Mouse (Mus musculus): ENCODE measurements around the gene Snx18. TPM values are rescaled to one million over a fixed set of nuclear protein-coding genes. Genes with fewer than 3 reads are reported as not detected.
A peak's percentile ranks its signal among the peaks of the same experiment; 100 is the strongest.

Snx18 gene
- polyA plus RNA-seq, 1 experiment from 2014 or later = 30.6 TPM

DNA sequence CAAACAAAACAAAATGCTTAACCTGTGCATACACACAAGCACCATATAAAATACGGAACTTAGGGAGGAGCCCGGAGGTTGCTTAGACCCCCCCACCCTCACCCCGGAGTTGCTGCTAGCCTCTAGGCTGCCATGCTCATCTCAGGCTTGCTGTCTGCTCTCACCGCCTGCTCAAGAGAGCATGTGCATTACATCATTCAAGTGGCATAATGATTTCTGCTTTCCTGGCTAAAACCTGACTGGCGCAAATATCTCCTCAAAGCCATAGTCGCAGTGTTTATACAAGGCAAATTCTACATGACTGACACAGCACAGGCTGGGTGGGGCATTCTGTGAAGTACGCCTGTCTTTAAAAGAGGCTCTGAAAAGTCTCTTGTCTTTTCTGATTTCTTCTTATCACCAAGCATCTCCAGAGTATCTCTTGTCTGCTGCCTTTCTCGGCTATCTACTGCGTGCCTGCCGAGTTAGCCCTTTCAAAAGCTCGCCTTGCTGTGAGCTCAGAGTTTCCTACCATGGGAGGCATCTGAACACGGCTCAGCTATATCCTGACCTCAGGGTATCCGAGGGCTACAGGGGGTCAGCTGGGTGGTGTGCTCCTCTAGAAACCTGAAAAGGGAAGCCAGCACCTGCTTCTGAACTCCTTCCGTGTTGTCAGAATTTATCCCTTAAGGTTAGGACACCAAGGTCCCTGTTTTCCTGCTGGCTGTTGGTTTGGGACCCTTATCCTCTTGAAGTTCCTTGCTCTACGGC is 16.5 kb upstream of the Snx18 start:
- H3K9ac ChIP-seq = no peak overlapping the region
- H3K27me3 ChIP-seq = no peaks in the 10 kb centered on the region
- no peak overlapping the region for H3K4me3 ChIP-seq
- WGBS = 87% methylated on average over 15 of the region's 15 CpGs
- H3K36me3 ChIP-seq = no peaks in the 10 kb centered on the region
- no peak overlapping the region for H3K4me2 ChIP-seq (replicated peaks)
- no peaks in the 10 kb centered on the region for H3K4me1 ChIP-seq
- no peak overlapping the region for H3K27ac ChIP-seq
- ATAC-seq (ENCODE audit: low FRiP score) = no peak
- H3K9me3 ChIP-seq (replicated peaks) = no peaks in the 10 kb centered on the region

DNA sequence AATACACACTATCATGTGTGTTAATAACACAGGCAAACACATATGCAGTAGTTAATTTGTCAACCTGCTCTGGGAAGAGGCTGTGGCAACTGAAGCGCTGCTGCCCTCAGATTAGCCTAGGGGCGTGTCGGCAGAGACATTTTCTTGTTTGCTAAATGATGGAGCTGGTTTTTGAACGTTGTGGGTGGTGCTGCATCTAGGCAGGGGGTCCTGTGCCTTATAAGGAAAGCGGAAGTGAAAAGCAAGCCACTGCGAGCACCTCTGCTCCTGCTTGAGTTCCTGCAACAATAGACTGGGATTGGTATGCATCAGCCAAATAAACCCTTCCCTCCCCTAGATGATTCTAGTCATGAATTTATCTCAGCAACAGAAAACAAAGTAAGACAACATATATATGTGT is 14.1 kb upstream of the Snx18 start:
- ATAC-seq (ENCODE audit: low FRiP score) = no peak
- no peak overlapping the region for H3K27ac ChIP-seq
- no peaks in the 10 kb centered on the region for H3K4me1 ChIP-seq
- H3K27me3 ChIP-seq = no peaks in the 10 kb centered on the region
- H3K9ac ChIP-seq = no peak overlapping the region
- H3K36me3 ChIP-seq = no peaks in the 10 kb centered on the region
- no peaks in the 10 kb centered on the region for H3K9me3 ChIP-seq (replicated peaks)
- no peak overlapping the region for H3K4me3 ChIP-seq
- H3K4me2 ChIP-seq (replicated peaks) = no peak overlapping the region
- WGBS = 55% methylated on average over 6 of the region's 6 CpGs

- Histone ChIP-seq H3K9me3 (replicated peaks) (no peaks in the 10 kb centered on the region), H3K4me1 (no peaks in the 10 kb centered on the region), H3K4me3 (no peak overlapping the region), H3K36me3 (no peaks in the 10 kb centered on the region), H3K27ac (no peak overlapping the region), H3K4me2 (replicated peaks) (no peak overlapping the region), H3K9ac (no peak overlapping the region), H3K27me3 (no peaks in the 10 kb centered on the region)
- no peak for ATAC-seq (ENCODE audit: low FRiP score)
- 79% methylated on average over 8 of the region's 8 CpGs for WGBS
These were observed 9.2 kb upstream of the Snx18 start for GRCm38 (mm10) chr13:113627601-113628000.

DNA sequence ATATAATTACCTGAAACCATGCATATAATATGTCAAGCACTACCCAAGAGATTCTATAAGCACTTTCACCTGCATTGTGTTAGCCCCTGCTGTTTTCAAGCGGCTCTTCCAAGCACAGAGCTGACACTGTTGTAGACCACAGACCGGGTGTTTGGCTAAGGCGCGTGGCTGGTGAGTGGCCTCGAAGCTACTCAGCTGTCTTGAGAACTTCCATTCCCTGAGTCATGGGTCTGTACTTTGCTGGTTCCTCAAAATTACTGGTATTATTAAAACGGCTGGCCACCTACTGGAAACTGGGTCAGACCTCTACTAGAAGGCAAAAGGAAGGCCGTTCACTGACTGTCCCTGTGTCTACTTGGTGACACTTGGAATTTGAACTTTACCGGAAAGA is 4.5 kb upstream of the Snx18 start:
- Histone ChIP-seq H3K9ac (no peak overlapping the region), H3K4me1 (no peaks in the 10 kb centered on the region), H3K27me3 (no peaks in the 10 kb centered on the region), H3K27ac (no peak overlapping the region), H3K36me3 (no peaks in the 10 kb centered on the region), H3K4me3 (no peak overlapping the region), H3K4me2 (replicated peaks) (no peak overlapping the region), H3K9me3 (replicated peaks) (no peaks in the 10 kb centered on the region)
- ATAC-seq (ENCODE audit: low FRiP score) = no peak
- 75% methylated on average over 8 of the region's 8 CpGs for WGBS

GRCm38 (mm10) chr13:113622122-113622864 is 3.9 kb upstream of the Snx18 start:
- no peak overlapping the region for H3K9ac ChIP-seq
- H3K36me3 ChIP-seq = no peaks in the 10 kb centered on the region
- H3K27me3 ChIP-seq = no peaks in the 10 kb centered on the region
- H3K4me3 ChIP-seq = no peak overlapping the region
- no peak for ATAC-seq (ENCODE audit: low FRiP score)
- H3K4me2 ChIP-seq (replicated peaks) = no peak overlapping the region
- WGBS = 57% methylated on average over 11 of the region's 11 CpGs
- H3K9me3 ChIP-seq (replicated peaks) = no peaks in the 10 kb centered on the region
- no peak overlapping the region for H3K27ac ChIP-seq
- peaks cover 3% of the 10 kb centered on the region for H3K4me1 ChIP-seq

DNA sequence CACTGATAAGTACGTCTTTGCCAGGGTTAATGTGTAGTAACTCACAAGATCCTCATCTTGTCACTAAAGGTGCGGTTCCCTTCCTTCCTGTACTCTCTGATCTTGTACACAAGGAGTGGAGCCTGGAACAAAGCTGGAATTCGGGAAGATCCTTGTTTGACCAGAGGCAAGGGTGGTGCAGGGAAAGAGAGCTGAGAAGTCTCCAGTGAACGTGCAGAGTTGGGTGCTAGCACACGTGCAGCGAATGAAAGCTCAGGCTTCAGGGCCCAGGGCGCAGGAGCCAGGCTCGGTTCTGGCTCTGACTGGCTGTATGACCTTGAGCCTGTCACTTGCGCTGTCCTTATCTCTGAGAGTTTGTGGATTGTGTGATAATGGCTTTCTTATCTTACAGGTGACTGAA is 639 bp upstream of the Snx18 start:
- H3K4me2 ChIP-seq (replicated peaks) = no peak overlapping the region
- H3K36me3 ChIP-seq = no peaks in the 10 kb centered on the region
- H3K9me3 ChIP-seq (replicated peaks) = no peaks in the 10 kb centered on the region
- H3K27ac ChIP-seq = no peak overlapping the region
- no peak overlapping the region for H3K4me3 ChIP-seq
- WGBS = 75% methylated on average over 9 of the region's 9 CpGs
- peaks cover 34% of the 10 kb centered on the region for H3K4me1 ChIP-seq
- no peak for ATAC-seq (ENCODE audit: low FRiP score)
- no peaks in the 10 kb centered on the region for H3K27me3 ChIP-seq
- H3K9ac ChIP-seq = no peak overlapping the region

GRCm38 (mm10) chr13:113617338-113617890 is 950 bp downstream of the Snx18 start:
- Histone ChIP-seq H3K9ac (peak overlapping the region; percentile 91), H3K27ac (peak overlapping the region; percentile 94), H3K27me3 (no peaks in the 10 kb centered on the region), H3K4me1 (peaks cover 49% of the 10 kb centered on the region), H3K4me3 (peak overlapping the region; percentile 89), H3K9me3 (replicated peaks) (no peaks in the 10 kb centered on the region), H3K4me2 (replicated peaks) (peak overlapping the region; percentile 91), H3K36me3 (no peaks in the 10 kb centered on the region)
- WGBS = 10% methylated on average over 49 of the region's 49 CpGs
- ATAC-seq (ENCODE audit: low FRiP score) = peak; percentile 19

DNA sequence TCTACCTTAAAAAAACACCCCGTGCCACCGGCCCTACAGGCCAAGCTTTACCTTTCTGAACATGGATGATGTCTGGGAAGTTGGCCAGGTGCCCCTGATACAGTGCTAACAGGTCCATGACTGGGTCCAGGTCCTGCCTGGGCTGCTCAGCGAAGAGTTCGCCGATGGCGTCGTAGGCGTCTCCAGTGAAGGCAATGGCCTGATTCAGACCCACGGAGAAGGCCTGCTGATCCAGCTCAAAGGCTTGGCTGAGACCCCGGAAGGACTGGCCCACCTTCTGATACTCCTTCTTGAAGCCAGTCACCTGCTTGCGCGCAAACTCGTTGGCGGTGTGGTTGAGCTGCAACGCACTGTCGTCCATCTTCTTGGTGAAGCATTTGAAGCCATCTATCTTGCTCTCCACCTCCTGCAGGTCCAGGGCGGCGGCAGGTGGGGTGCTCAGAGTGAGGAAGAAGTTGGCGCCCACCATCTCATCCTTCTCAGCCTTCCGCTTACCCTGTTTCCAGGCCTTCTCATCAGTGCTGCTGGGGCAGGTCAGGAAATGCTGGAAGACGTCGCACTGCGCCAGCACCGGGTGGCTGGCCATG is 1.5 kb downstream of the Snx18 start:
- WGBS = 58% methylated on average over 24 of the region's 24 CpGs
- peak overlapping the region; percentile 91 for H3K4me2 ChIP-seq (replicated peaks)
- peak overlapping the region; percentile 91 for H3K9ac ChIP-seq
- no peaks in the 10 kb centered on the region for H3K36me3 ChIP-seq
- H3K9me3 ChIP-seq (replicated peaks) = no peaks in the 10 kb centered on the region
- H3K27ac ChIP-seq = no peak overlapping the region
- 0 out of 2 replicates have a peak, but pooled peaks have one; percentile 4 for ATAC-seq (ENCODE audit: low FRiP score)
- no peaks in the 10 kb centered on the region for H3K27me3 ChIP-seq
- peak overlapping the region; percentile 89 for H3K4me3 ChIP-seq
- peaks cover 55% of the 10 kb centered on the region for H3K4me1 ChIP-seq

GRCm38 (mm10) chr13:113615971-113616671 is 2.2 kb downstream of the Snx18 start:
- H3K27me3 ChIP-seq = no peaks in the 10 kb centered on the region
- H3K9ac ChIP-seq = peak overlapping the region; percentile 91
- no peaks in the 10 kb centered on the region for H3K36me3 ChIP-seq
- H3K9me3 ChIP-seq (replicated peaks) = no peaks in the 10 kb centered on the region
- H3K27ac ChIP-seq = peak overlapping the region; percentile 42; the same call in 1 of the 2 replicates
- no peak for ATAC-seq (ENCODE audit: low FRiP score)
- peaks cover 62% of the 10 kb centered on the region for H3K4me1 ChIP-seq
- peak overlapping the region; percentile 89 for H3K4me3 ChIP-seq
- 11% methylated on average over 8 of the region's 8 CpGs for WGBS
- H3K4me2 ChIP-seq (replicated peaks) = peak overlapping the region; percentile 91

- Histone ChIP-seq H3K4me3 (peak overlapping the region; percentile 89), H3K27me3 (no peaks in the 10 kb centered on the region), H3K27ac (no peak overlapping the region; the same call in 1 of the 2 replicates), H3K36me3 (no peaks in the 10 kb centered on the region), H3K9me3 (replicated peaks) (no peaks in the 10 kb centered on the region), H3K4me1 (peaks cover 68% of the 10 kb centered on the region), H3K4me2 (replicated peaks) (peak overlapping the region; percentile 91), H3K9ac (peak overlapping the region; percentile 91)
- no peak for ATAC-seq (ENCODE audit: low FRiP score)
- WGBS = under 1% methylated on average over 10 of the region's 10 CpGs
These were observed 2.8 kb downstream of the Snx18 start for GRCm38 (mm10) chr13:113615546-113615941.

GRCm38 (mm10) chr13:113614635-113615545 is 3.5 kb downstream of the Snx18 start:
- H3K9ac ChIP-seq = peak overlapping the region; percentile 91
- H3K4me2 ChIP-seq (replicated peaks) = peak overlapping the region; percentile 91
- H3K27me3 ChIP-seq = no peaks in the 10 kb centered on the region
- peak overlapping the region; percentile 89 for H3K4me3 ChIP-seq
- H3K27ac ChIP-seq = no peak overlapping the region
- peaks cover 68% of the 10 kb centered on the region for H3K4me1 ChIP-seq
- no peaks in the 10 kb centered on the region for H3K9me3 ChIP-seq (replicated peaks)
- WGBS = 20% methylated on average over 24 of the region's 24 CpGs
- ATAC-seq (ENCODE audit: low FRiP score) = no peak
- H3K36me3 ChIP-seq = no peaks in the 10 kb centered on the region
